Mouse (Mus musculus) gonadal fat pad, adult 2 months (tissue): ENCODE measurements at regions not wholly inside any gene's neighbourhood (a gene's known extent, or its start where the extent isn't known, plus 50 kb on each side); places are given as distances from the start of the nearest gene placed in this dataset.

Experiments used
- DNase-seq: peaks from one replicate; pipeline ENCODE4 v3.0.0-alpha.2; 2012; ENCODE audit warnings: low read depth

- peak; percentile 77 for DNase-seq
These were observed 340.4 kb downstream of the Pik3r1 start for GRCm38 (mm10) chr13:101427426-101428221.

- no peak for DNase-seq
These were observed 341.6 kb downstream of the Pik3r1 start for GRCm38 (mm10) chr13:101426461-101426860.

GRCm38 (mm10) chr13:101422082-101422481, 345.9 kb downstream of the Pik3r1 start:
- no peak for DNase-seq

GRCm38 (mm10) chr13:101419457-101420025, 348.5 kb downstream of the Pik3r1 start:
- peak; percentile 73 for DNase-seq

GRCm38 (mm10) chr13:101418272-101418671, 349.7 kb downstream of the Pik3r1 start:
- DNase-seq, result no peak

GRCm38 (mm10) chr13:101408885-101409284, 359.1 kb downstream of the Pik3r1 start:
- no peak for DNase-seq

- no peak for DNase-seq
These were observed 360.4 kb downstream of the Pik3r1 start for GRCm38 (mm10) chr13:101407633-101408032.

- peak; percentile 84 for DNase-seq
These were observed 394.3 kb downstream of the Pik3r1 start for GRCm38 (mm10) chr13:101373581-101374189.

GRCm38 (mm10) chr13:101371906-101372305, 396.1 kb downstream of the Pik3r1 start:
- DNase-seq, result peak; percentile 20

- no peak for DNase-seq
These were observed 399.8 kb downstream of the Pik3r1 start for GRCm38 (mm10) chr13:101368170-101368569.

- DNase-seq, result no peak
These were observed 412.7 kb downstream of the Pik3r1 start for GRCm38 (mm10) chr13:101355363-101355762.

- DNase-seq, result no peak
These were observed 416.9 kb downstream of the Pik3r1 start for GRCm38 (mm10) chr13:101351123-101351522.

- DNase-seq, result no peak
These were observed 418.7 kb downstream of the Pik3r1 start for GRCm38 (mm10) chr13:101349354-101349753.

GRCm38 (mm10) chr13:101338280-101338872, 429.6 kb downstream of the Pik3r1 start:
- no peak for DNase-seq

- DNase-seq, result no peak
These were observed 449.4 kb downstream of the Pik3r1 start for GRCm38 (mm10) chr13:101318621-101319020.

- no peak for DNase-seq
These were observed 451.7 kb downstream of the Pik3r1 start for GRCm38 (mm10) chr13:101316336-101316735.

- no peak for DNase-seq
These were observed 454.0 kb downstream of the Pik3r1 start for GRCm38 (mm10) chr13:101314040-101314439.

- DNase-seq, result peak; percentile 66
These were observed 456.2 kb downstream of the Pik3r1 start for GRCm38 (mm10) chr13:101311634-101312314.

GRCm38 (mm10) chr13:101308724-101309123, 459.3 kb downstream of the Pik3r1 start:
- no peak for DNase-seq

- no peak for DNase-seq
These were observed 462.2 kb downstream of the Pik3r1 start for GRCm38 (mm10) chr13:101305695-101306413.

- DNase-seq, result no peak
These were observed 463.0 kb downstream of the Pik3r1 start for GRCm38 (mm10) chr13:101305063-101305462.
